Comparison of ENCODE assay signal across 13 mouse cellular contexts in genomic region chr11:33749979-33750378, GRCm38 (mm10).
DNase-seq lines count a peak whose midpoint lies in the region; TF ChIP-seq lines count a peak whose summit lies in the region.
"Had no signal": no experiment of that assay in that cellular context is flagged by ENCODE, and none has a peak within 500 bp of the region (broad histone marks: within the 10 kb centered on the region; RNA-seq: fewer than 3 reads in every experiment).

No protein-coding gene starts in this region.

- no peaks in the 10 kb centered on the region for H3K36me3 ChIP-seq in heart, adult 2 months (ENCODE audit: control insufficient read depth, insufficient read depth, low read length)
- H3K36me3 ChIP-seq: limb, embryonic 12.5 days had no signal

- H3K4me1 ChIP-seq in heart, adult 2 months (ENCODE audit: control insufficient read depth, insufficient read depth, low read length) = peaks cover 1% of the 10 kb centered on the region; the same call in 1 of the 2 replicates

- no peak overlapping the region for H3K9ac ChIP-seq in heart, adult 2 months (ENCODE audit: low read depth, low read length)
- H3K9ac ChIP-seq: limb, embryonic 12.5 days had no signal

- H3K4me3 ChIP-seq in heart, adult 2 months = no peak overlapping the region
- H3K4me3 ChIP-seq: limb, embryonic 12.5 days; myocyte had no signal

- DNase-seq in heart, adult 2 months = no peak
- no peak for DNase-seq in heart, adult 8-10 months (ENCODE audit: low spot score)
- peak; percentile 33 for DNase-seq in thymus, postnatal 4 days
- no peak for DNase-seq in thymus, adult 18-20 months
- DNase-seq in lung, adult 18-20 months = peak; percentile 23 to 53
- DNase-seq in testis, postnatal 14 days (ENCODE audit: low spot score) = peak; percentile 35
- DNase-seq in urinary bladder, postnatal 25 days (ENCODE audit: low spot score) = no peak
- DNase-seq in ovary, postnatal 10 days (ENCODE audit: low spot score) = no peak
- DNase-seq: cerebellum, postnatal 36 days; heart, adult 18-20 months; thymus, postnatal 36 days had no signal

- peak; percentile 31 for TF ChIP-seq CTCF in heart, adult 2 months (IDR thresholded peaks at IDR 0.05)

- no peaks in the 10 kb centered on the region for H3K79me2 ChIP-seq in heart, adult 2 months (replicated peaks; ENCODE audit: control insufficient read depth, insufficient read depth, low read length)

- TF ChIP-seq POLR2A in heart, adult 2 months (IDR thresholded peaks at IDR 0.05; ENCODE audit: insufficient read depth, low read depth, low read length) = no peak

- no peaks in the 10 kb centered on the region for H3K27me3 ChIP-seq in heart, adult 2 months (ENCODE audit: control insufficient read depth, insufficient read depth, low read length)

- H3K27ac ChIP-seq in heart, adult 2 months = no peak overlapping the region
- H3K27ac ChIP-seq: limb, embryonic 12.5 days had no signal

- 84% methylated on average over 4 of the region's 4 CpGs for WGBS in heart, adult 2 months

- TF ChIP-seq EP300 in heart, adult 2 months (IDR thresholded peaks at IDR 0.05; ENCODE audit: insufficient read depth, low read depth, low read length) = no peak

- intact Hi-C loops in heart, adult 2 months (cut with DNase I) = no loop called here

Comparison
In these comparisons a context has a peak if more than half of its experiments do, and no peak if none do; other contexts are left out.
1. DNase-seq: peak in thymus, postnatal 4 days (single experiment), lung, adult 18-20 months (2 of 2) and testis, postnatal 14 days (single experiment); none in heart, adult 2 months (0 of 2), heart, adult 8-10 months (single experiment), thymus, adult 18-20 months (0 of 2), urinary bladder, postnatal 25 days (single experiment) and ovary, postnatal 10 days (single experiment).